Mouse (Mus musculus) hindbrain, embryonic 12.5 days (tissue): ENCODE measurements around the gene Tnfsf9. TPM values are rescaled to one million over a fixed set of nuclear protein-coding genes. Genes with fewer than 3 reads are reported as not detected.

Experiments
- ATAC-seq: fragments of 200-750 bp; cut with Nextera tagmentation; 2 replicates; pipeline ENCODE4 v1.8.0; 2017; ENCODE audit warnings: moderate TSS enrichment; ENCODE audit not compliant: low FRiP score
- H3K27ac ChIP-seq: fragments of 300-500 bp; sonication (generic); 2 replicates; pipeline ENCODE4 v1.5.1; 2016; ENCODE audit warnings: mild to moderate bottlenecking
- H3K27me3 ChIP-seq: fragments of 300-500 bp; sonication (generic); 2 replicates; pipeline ENCODE4 v1.6.1; 2016; ENCODE audit warnings: mild to moderate bottlenecking
- H3K36me3 ChIP-seq: fragments of 300-500 bp; sonication (generic); 2 replicates; pipeline ENCODE4 v1.6.1; 2016; ENCODE audit warnings: mild to moderate bottlenecking
- H3K4me1 ChIP-seq: fragments of 300-500 bp; sonication (generic); 2 replicates; pipeline ENCODE4 v1.6.1; 2016
- H3K4me2 ChIP-seq: fragments of 300-500 bp; sonication (generic); replicated peaks from 2 replicates; pipeline ENCODE4 v1.6.1; 2016; ENCODE audit warnings: mild to moderate bottlenecking
- H3K4me3 ChIP-seq: fragments of 300-500 bp; sonication (generic); 2 replicates; pipeline ENCODE4 v1.5.1; 2016; ENCODE audit warnings: mild to moderate bottlenecking
- H3K9ac ChIP-seq: fragments of 300-500 bp; sonication (generic); 2 replicates; pipeline ENCODE4 v1.6.1; 2016; ENCODE audit warnings: mild to moderate bottlenecking, moderate library complexity
- H3K9me3 ChIP-seq: fragments of 300-500 bp; sonication (generic); replicated peaks from 2 replicates; pipeline ENCODE4 v1.6.1; 2016; ENCODE audit warnings: mild to moderate bottlenecking
- WGBS: fragments of 180-500 bp; shearing (Covaris S2); methylation state at CpG from one replicate; pipeline ENCODE4 v1.1.7; 2016; 5-methylcytosine and 5-hydroxymethylcytosine counted together
- polyA plus RNA-seq: library from polyadenylated mRNA; unstranded; fragments of >200 nt; fragmentation: Nextera tagmentation; extraction: Ambion mirVana; gene quantifications from 2 replicates; pipeline ENCODE4 v1.2.1, GENCODE M21; 2016

The Tnfsf9 gene
- polyA plus RNA-seq, 1 experiment from 2014 or later: 6.1 TPM

DNA sequence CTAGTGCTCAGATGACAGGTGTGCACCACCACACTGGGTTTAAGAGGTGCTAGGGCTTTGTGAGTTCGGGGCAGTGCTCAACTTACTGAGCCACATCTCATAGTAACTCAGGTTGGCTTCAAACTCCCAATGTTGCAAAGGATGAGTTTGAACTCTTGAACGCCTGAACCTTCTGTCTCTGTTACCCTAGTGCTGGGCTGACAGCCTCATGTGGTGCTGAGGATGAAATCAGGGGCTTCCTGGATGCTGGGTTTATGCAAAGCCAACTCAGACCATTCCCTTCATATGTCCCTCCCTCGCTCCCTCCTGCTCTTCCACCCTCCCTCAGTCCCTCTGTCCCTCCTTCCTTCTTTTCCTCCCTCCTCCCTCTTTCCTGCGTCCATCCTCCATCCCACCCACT, 43.2 kb downstream of the Tnfsf9 start:
- no peak for ATAC-seq
- H3K9ac ChIP-seq: no peak overlapping the region
- H3K36me3 ChIP-seq: no peaks in the 10 kb centered on the region
- WGBS: 68% methylated on average over 4 of the region's 4 CpGs
- H3K27me3 ChIP-seq: peaks cover 46% of the 10 kb centered on the region
- H3K4me3 ChIP-seq: no peak overlapping the region
- no peak overlapping the region for H3K4me2 ChIP-seq
- peaks cover 9% of the 10 kb centered on the region for H3K4me1 ChIP-seq
- H3K9me3 ChIP-seq: no peaks in the 10 kb centered on the region
- H3K27ac ChIP-seq: no peak overlapping the region

DNA sequence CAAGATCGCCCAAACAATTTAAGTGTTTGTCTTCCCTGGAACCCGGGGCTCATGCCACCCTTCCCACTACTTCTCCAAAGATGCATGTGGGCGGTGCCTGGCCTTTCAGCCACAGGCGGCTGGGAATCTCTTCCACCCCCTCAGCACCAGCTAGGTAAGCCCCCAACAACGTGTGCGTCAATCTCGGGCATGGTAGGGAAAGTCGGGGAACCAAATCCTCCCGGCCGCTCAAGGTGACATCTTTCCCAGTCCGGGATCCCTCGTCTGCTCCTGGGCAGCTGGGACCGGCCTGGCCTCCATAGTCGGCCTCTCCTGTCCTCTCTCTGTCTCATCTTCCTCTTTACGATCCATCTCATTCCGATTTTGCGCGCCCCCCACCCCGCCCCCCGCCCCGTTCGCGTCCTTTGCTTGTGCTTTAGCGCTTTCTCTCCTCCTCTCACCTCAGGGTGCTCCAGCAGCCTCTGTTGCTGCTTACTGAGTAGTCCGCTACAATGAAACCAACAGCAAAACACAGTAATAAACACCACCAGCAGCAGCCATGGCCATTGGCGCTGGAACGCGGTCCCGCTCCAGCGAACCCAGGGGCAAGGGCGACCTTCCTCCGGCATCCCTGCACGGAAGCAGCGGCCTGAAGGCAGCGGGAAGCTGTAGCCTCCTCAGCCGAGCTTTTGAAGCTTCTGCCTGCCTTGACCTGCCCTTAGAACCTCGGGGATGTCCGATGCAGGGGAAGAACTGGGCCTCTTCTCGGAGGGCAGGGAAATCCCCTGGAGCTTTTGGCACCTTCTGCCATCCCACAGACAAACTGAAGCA, 44.1 kb downstream of the Tnfsf9 start, which contains the start of gene Cd70:
Gene Cd70, minus strand, starts transcription at position 784 of the 810 bp plus-strand sequence.
- Histone ChIP-seq H3K4me1 (peaks cover 9% of the 10 kb centered on the region), H3K27me3 (peaks cover 46% of the 10 kb centered on the region), H3K9me3 (no peaks in the 10 kb centered on the region), H3K36me3 (no peaks in the 10 kb centered on the region), H3K4me3 (peak within 1 kb of the TSS; percentile 33), H3K9ac (peak within 1 kb of the TSS; percentile 51), H3K4me2 (peak within 1 kb of the TSS; percentile 65), H3K27ac (no peak within 1 kb of the TSS)
- ATAC-seq: no peak; the same call in 1 of the 2 replicates
- WGBS: 5% methylated on average over 38 of the region's 39 CpGs

DNA sequence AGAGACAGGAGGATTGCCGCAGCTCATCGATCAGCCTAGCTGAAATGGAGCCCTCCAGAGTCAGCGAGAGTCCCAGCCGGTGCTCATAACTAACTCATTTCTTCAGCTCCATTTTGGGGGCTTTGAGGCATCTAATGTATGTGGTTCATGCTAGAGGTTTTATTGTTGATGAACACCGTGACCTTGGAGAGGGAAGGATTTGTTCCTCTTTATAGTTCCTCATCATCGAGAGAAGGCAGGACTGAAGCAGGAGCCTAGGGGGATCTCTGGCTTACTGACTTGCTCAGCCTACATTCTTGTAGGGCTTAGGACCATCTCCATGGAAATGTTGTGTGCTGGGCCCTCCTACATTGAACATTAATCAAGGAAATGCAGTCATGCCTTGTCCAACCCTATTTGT, 47.9 kb downstream of the Tnfsf9 start:
- peaks cover 9% of the 10 kb centered on the region for H3K4me1 ChIP-seq
- no peak overlapping the region for H3K4me2 ChIP-seq
- H3K27me3 ChIP-seq: peaks cover 31% of the 10 kb centered on the region
- H3K36me3 ChIP-seq: no peaks in the 10 kb centered on the region
- no peak overlapping the region for H3K27ac ChIP-seq
- no peaks in the 10 kb centered on the region for H3K9me3 ChIP-seq
- H3K4me3 ChIP-seq: no peak overlapping the region
- ATAC-seq: no peak
- 78% methylated on average over 6 of the region's 6 CpGs for WGBS
- no peak overlapping the region for H3K9ac ChIP-seq

GRCm38 (mm10) chr17:57153787-57154186, 48.7 kb downstream of the Tnfsf9 start:
- Histone ChIP-seq H3K9me3 (no peaks in the 10 kb centered on the region), H3K4me3 (no peak overlapping the region), H3K27me3 (peaks cover 23% of the 10 kb centered on the region), H3K4me2 (no peak overlapping the region), H3K9ac (no peak overlapping the region), H3K27ac (no peak overlapping the region), H3K36me3 (no peaks in the 10 kb centered on the region), H3K4me1 (peaks cover 8% of the 10 kb centered on the region)
- whole genome bisulfite sequencing: 87% methylated on average over 4 of the region's 4 CpGs
- no peak for ATAC-seq

Other genes starting within 250 kb of the Tnfsf9 start
- not detected in 2 replicates for gene Acsbg2, start 230.9 kb upstream of the Tnfsf9 start, polyA plus RNA-seq
- gene 1700061G19Rik, start 229.8 kb upstream of the Tnfsf9 start, polyA plus RNA-seq: 0.27 and 0.52 TPM in 2 replicates
- 100 and 102 TPM in 2 replicates for gene Mllt1, start 169.9 kb upstream of the Tnfsf9 start, polyA plus RNA-seq
- gene Acer1, start 123.2 kb upstream of the Tnfsf9 start, polyA plus RNA-seq: not detected in 2 replicates
- gene Clpp, start 115.0 kb upstream of the Tnfsf9 start, polyA plus RNA-seq: 121 and 136 TPM in 2 replicates
- 32.8 and 34.6 TPM in 2 replicates for gene Alkbh7, start 108.0 kb upstream of the Tnfsf9 start, polyA plus RNA-seq
- gene Pspn, start 105.3 kb upstream of the Tnfsf9 start, polyA plus RNA-seq: 0.56 and 0.68 TPM in 2 replicates
- gene Gtf2f1, start 94.0 kb upstream of the Tnfsf9 start, polyA plus RNA-seq: 62.6 and 67.0 TPM in 2 replicates
- 0.52 TPM in 1 of 2 replicates, not detected in the other for gene Gm17949, start 93.9 kb upstream of the Tnfsf9 start, polyA plus RNA-seq
- 63.4 and 66.5 TPM in 2 replicates for gene Khsrp, start 73.8 kb upstream of the Tnfsf9 start, polyA plus RNA-seq
- gene Slc25a41, start 63.7 kb upstream of the Tnfsf9 start, polyA plus RNA-seq: not detected in 2 replicates
- 2.7 and 3.8 TPM in 2 replicates for gene Crb3, start 46.2 kb upstream of the Tnfsf9 start, polyA plus RNA-seq
- 18.7 and 22.5 TPM in 2 replicates for gene Slc25a23, start 45.5 kb upstream of the Tnfsf9 start, polyA plus RNA-seq
- 3.2 and 3.7 TPM in 2 replicates for gene Dennd1c, start 26.8 kb upstream of the Tnfsf9 start, polyA plus RNA-seq
- gene Tubb4a, start 17.5 kb upstream of the Tnfsf9 start, polyA plus RNA-seq: 197 and 227 TPM in 2 replicates
- gene Cd70, start 44.5 kb downstream of the Tnfsf9 start, polyA plus RNA-seq: 0.48 TPM in 1 of 2 replicates, not detected in the other
- gene Tnfsf14, start 88.9 kb downstream of the Tnfsf9 start, polyA plus RNA-seq: not detected in 2 replicates
- gene C3, start 122.8 kb downstream of the Tnfsf9 start, polyA plus RNA-seq: 0.76 and 1.2 TPM in 2 replicates
- 24.7 and 27.1 TPM in 2 replicates for gene Gpr108, start 143.1 kb downstream of the Tnfsf9 start, polyA plus RNA-seq
- 23.5 and 23.9 TPM in 2 replicates for gene Trip10, start 144.1 kb downstream of the Tnfsf9 start, polyA plus RNA-seq
- 1.9 and 2.0 TPM in 2 replicates for gene Vav1, start 173.8 kb downstream of the Tnfsf9 start, polyA plus RNA-seq